Mouse (Mus musculus) brain, embryonic 14.5 days (tissue): ENCODE data around the gene Dyrk1a.

Experiments
- CTCF ChIP-seq: fragments of 200-500 bp; IDR thresholded peaks from 2 replicates; pipeline ENCODE4 v1.5.1; 2012; ENCODE audit warnings: inconsistent platforms, mild to moderate bottlenecking, moderate library complexity, borderline replicate concordance; ENCODE audit not compliant: insufficient read depth, insufficient read length; ENCODE audit errors: extremely low read depth
- POLR2A ChIP-seq: fragments of 200-500 bp; IDR thresholded peaks from 2 replicates; pipeline ENCODE4 v1.6.1; 2012; ENCODE audit warnings: mild to moderate bottlenecking, inconsistent platforms, borderline replicate concordance; ENCODE audit not compliant: poor library complexity, insufficient read depth, insufficient read length, severe bottlenecking; ENCODE audit errors: extremely low read depth

- TF ChIP-seq CTCF = no peak
- TF ChIP-seq POLR2A = no peak
Measured at GRCm38 (mm10) chr16:94580844-94581405, 11.1 kb downstream of the Dyrk1a start.
